Mouse (Mus musculus): ENCODE data around the gene Ano6. TPM values are rescaled to one million over a fixed set of nuclear protein-coding genes. Genes with fewer than 3 reads are reported as not detected.

Gene Ano6
- total and polyA plus RNA-seq, 3 experiments: 14.9 to 27.0 (median 18.4) TPM

DNA sequence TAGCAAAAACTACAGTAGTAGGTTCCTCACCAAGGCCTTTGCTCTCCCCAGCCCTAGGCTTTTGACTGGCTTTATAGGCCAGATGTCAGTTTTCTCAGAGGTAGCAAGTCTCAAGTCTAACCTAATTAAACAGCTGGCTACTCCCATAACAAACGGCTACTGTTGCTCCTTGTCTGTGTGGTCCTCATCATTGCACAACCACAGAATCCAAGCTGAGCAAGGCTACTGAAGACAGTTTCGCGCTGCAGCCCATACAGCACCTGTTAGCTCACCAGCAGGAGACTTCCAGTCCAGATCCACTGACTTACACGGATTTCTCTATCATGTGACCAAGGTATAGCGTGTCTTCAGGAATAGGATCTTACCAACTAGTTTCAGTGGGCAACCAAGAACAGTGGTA is 55.5 kb downstream of the Ano6 start:
- in situ Hi-C loops (cut with MboI; ENCODE audit: low pct_ligation_motif_present, low pct_unique_long_range_greater_than_20kb, low sequenced_read_pairs) (no loop called here), dilution Hi-C loops (cut with MboI; ENCODE audit: extremely low pct_ligation_motif_present, extremely low pct_unique_long_range_greater_than_20kb, low sequenced_read_pairs) (no loop called here)
- H3K9me3 ChIP-seq (replicated peaks; ENCODE audit: low read length): no peaks in the 10 kb centered on the region
- peaks cover 0 to 25% of the 10 kb centered on the region in 2 experiments for H3K36me3 ChIP-seq (replicated peaks in 1 of 2; ENCODE audit: control insufficient read depth in 1 of 2, insufficient read depth in 1 of 2, low read length in 1 of 2)
- TF ChIP-seq USF1 (IDR thresholded peaks at IDR 0.05; ENCODE audit: low read depth, low read length) (no peak), MXI1 (IDR thresholded peaks at IDR 0.05; ENCODE audit: low read depth, low read length) (no peak), BHLHE40 (IDR thresholded peaks at IDR 0.05; ENCODE audit: low read depth, low read length) (no peak), JUND (conservative IDR thresholded peaks at IDR 0.05; ENCODE audit: low read depth, low read length) (no peak), ETS1 (conservative IDR thresholded peaks at IDR 0.05; ENCODE audit: low read depth, low read length) (no peak), POLR2A (IDR thresholded peaks at IDR 0.05; ENCODE audit: low read depth, low read length) (no peak), EP300 (IDR thresholded peaks at IDR 0.05; ENCODE audit: low read length) (no peak), MEF2A (IDR thresholded peaks at IDR 0.05; ENCODE audit: borderline replicate concordance, low read depth, low read length) (no peak), USF2 (conservative IDR thresholded peaks at IDR 0.05; ENCODE audit: low read depth, low read length) (no peak), SMC3 (IDR thresholded peaks at IDR 0.05; ENCODE audit: low read depth, low read length) (no peak), JUN (IDR thresholded peaks at IDR 0.05; ENCODE audit: insufficient read depth, low read depth, low read length) (no peak), MYC (IDR thresholded peaks at IDR 0.05; ENCODE audit: low read depth, low read length) (no peak), MAFK (IDR thresholded peaks at IDR 0.05; ENCODE audit: insufficient replicate concordance, low read length) (no peak), TBP (conservative IDR thresholded peaks at IDR 0.05; ENCODE audit: low read depth, low read length) (no peak), NELFE (IDR thresholded peaks at IDR 0.05; ENCODE audit: low read depth, low read length) (no peak)
- H3K79me2 ChIP-seq (replicated peaks; ENCODE audit: control insufficient read depth, extremely low read depth, insufficient read depth, poor library complexity, severe bottlenecking): no peaks in the 10 kb centered on the region; the same call in 1 of the 2 replicates
- no peak for DNase-seq (ENCODE audit: extremely low read depth)
- H3K27me3 ChIP-seq (replicated peaks): no peaks in the 10 kb centered on the region
- no peak overlapping the region for H3K9ac ChIP-seq (ENCODE audit: insufficient read depth, low read depth)
- peaks cover 0 to 20% of the 10 kb centered on the region in 2 experiments; a peak in 2 of 4 replicates for H3K4me1 ChIP-seq (ENCODE audit: control insufficient read depth in 1 of 2, insufficient read depth in 2 of 2)
- H3K4me3 ChIP-seq (replicated peaks in 1 of 3; ENCODE audit: low read depth in 2 of 3, low read length in 2 of 3, poor library complexity in 1 of 3): no peak overlapping the region
- no peak overlapping the region for H3K4me2 ChIP-seq (ENCODE audit: insufficient read depth, low read depth, poor library complexity, severe bottlenecking)
- H3K27ac ChIP-seq (ENCODE audit: insufficient read depth, low read depth): no peak overlapping the region

DNA sequence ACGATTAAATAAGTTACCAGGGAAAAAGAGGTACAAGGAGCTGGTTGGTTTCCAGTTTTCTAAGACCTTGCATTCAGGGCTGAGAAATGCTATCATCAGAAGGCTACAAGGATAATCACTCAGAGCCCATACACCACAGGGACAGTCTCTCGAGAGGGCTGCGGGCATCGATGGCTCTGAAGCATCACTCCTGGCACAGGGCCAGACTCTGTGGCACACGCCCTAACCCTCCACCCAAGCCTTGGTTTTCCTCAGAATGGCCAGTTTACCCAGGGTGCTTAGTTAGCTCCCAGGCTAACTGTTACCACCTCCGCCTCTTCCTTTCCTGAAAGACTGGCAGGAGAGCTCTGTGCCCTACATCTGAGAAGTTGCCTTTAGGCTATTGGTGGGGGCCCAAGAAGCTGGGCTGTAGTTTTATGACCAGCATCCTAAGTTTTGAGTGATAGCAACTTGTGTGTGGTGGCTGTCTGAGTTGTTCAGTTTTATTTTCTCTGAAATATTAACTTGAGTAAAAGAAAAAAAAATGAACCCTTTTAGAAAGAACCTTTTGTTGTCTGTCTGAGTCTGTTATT is 57.9 kb downstream of the Ano6 start:
- Histone ChIP-seq H3K4me1 (ENCODE audit: control insufficient read depth in 1 of 2, insufficient read depth in 2 of 2) (peaks cover 0 to 20% of the 10 kb centered on the region in 2 experiments; a peak in 2 of 4 replicates), H3K4me3 (replicated peaks in 1 of 3; ENCODE audit: low read depth in 2 of 3, low read length in 2 of 3, poor library complexity in 1 of 3) (no peak overlapping the region), H3K27ac (ENCODE audit: insufficient read depth, low read depth) (no peak overlapping the region), H3K4me2 (ENCODE audit: insufficient read depth, low read depth, poor library complexity, severe bottlenecking) (no peak overlapping the region), H3K9me3 (replicated peaks; ENCODE audit: low read length) (no peaks in the 10 kb centered on the region), H3K79me2 (replicated peaks; ENCODE audit: control insufficient read depth, extremely low read depth, insufficient read depth, poor library complexity, severe bottlenecking) (no peaks in the 10 kb centered on the region; the same call in 1 of the 2 replicates), H3K9ac (ENCODE audit: insufficient read depth, low read depth) (no peak overlapping the region), H3K27me3 (replicated peaks) (no peaks in the 10 kb centered on the region), H3K36me3 (replicated peaks in 1 of 2; ENCODE audit: control insufficient read depth in 1 of 2, insufficient read depth in 1 of 2, low read length in 1 of 2) (peaks cover 0 to 18% of the 10 kb centered on the region in 2 experiments)
- in situ Hi-C loops (cut with MboI; ENCODE audit: low pct_ligation_motif_present, low pct_unique_long_range_greater_than_20kb, low sequenced_read_pairs) (no loop called here), dilution Hi-C loops (cut with MboI; ENCODE audit: extremely low pct_ligation_motif_present, extremely low pct_unique_long_range_greater_than_20kb, low sequenced_read_pairs) (no loop called here)
- DNase-seq (ENCODE audit: extremely low read depth): no peak
- TF ChIP-seq ZMIZ1 (IDR thresholded peaks at IDR 0.05; ENCODE audit: low read depth, low read length): no peak
- no peak for TF ChIP-seq MXI1 (IDR thresholded peaks at IDR 0.05; ENCODE audit: low read depth, low read length)
- TF ChIP-seq NELFE (IDR thresholded peaks at IDR 0.05; ENCODE audit: low read depth, low read length): no peak
- TF ChIP-seq TBP (conservative IDR thresholded peaks at IDR 0.05; ENCODE audit: low read depth, low read length): no peak
- TF ChIP-seq EP300 (IDR thresholded peaks at IDR 0.05; ENCODE audit: low read length): no peak

Data from CH12.LX (cell line).